Mouse (Mus musculus) ES-Bruce4 (cell line): ENCODE results near the gene Col24a1.

ENCODE experiments used
- CTCF ChIP-seq: IDR thresholded peaks from one replicate; pipeline ENCODE4 v1.8.1; 2011; ENCODE audit warnings: low read depth, low read length
- POLR2A ChIP-seq: IDR thresholded peaks from one replicate; pipeline ENCODE4 v1.8.1; 2011; ENCODE audit warnings: low read length; ENCODE audit not compliant: insufficient read depth

DNA sequence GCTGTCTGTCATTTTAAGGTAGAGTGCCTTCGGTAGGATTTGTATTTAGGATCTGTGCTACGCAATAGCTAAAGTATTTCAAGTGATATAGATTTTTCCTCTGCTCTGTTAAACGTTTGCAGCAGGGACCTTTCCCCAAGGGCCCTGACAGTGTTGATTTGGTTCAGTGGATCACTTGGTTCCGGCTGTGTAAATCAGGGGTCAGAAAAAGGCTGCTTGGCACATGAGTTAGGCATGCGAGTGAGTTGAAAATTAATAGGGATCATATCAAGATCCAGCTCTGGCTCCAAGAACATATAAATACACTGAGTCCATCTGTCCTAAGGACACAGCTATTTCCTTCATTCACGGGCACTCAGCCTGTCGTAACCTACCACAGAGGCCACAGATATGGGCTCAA lies 146.1 kb downstream of the Col24a1 start:
- TF ChIP-seq POLR2A (no peak), CTCF (no peak)
